Mouse (Mus musculus) CH12.LX (cell line): ENCODE measurements around the gene Cdc37.

ENCODE experiments used
- CTCF ChIP-seq, 2 experiments: IDR thresholded peaks in 1 of 2; conservative IDR thresholded peaks in 1 of 2; 2 replicates each; pipeline ENCODE4 v1.5.1; 2011 to 2012; ENCODE audit warnings: low read depth in 2 of 2, low read length in 2 of 2, improper control_type of control experiment in 1 of 2, inconsistent platforms in 1 of 2, mild to moderate bottlenecking in 1 of 2, moderate library complexity in 1 of 2
- E2F4 ChIP-seq: IDR thresholded peaks from 2 replicates; pipeline ENCODE4 v1.6.1; 2011; ENCODE audit warnings: low read depth, low read length, improper control_type of control experiment; ENCODE audit not compliant: insufficient replicate concordance
- EP300 ChIP-seq: IDR thresholded peaks from 2 replicates; pipeline ENCODE4 v1.6.1; 2011; ENCODE audit warnings: low read length, improper control_type of control experiment
- JUND ChIP-seq: conservative IDR thresholded peaks from 2 replicates; pipeline ENCODE4 v1.6.1; 2011; ENCODE audit warnings: low read depth, low read length, improper control_type of control experiment
- MAFK ChIP-seq: IDR thresholded peaks from 2 replicates; pipeline ENCODE4 v1.6.1; 2011; ENCODE audit warnings: low read length, improper control_type of control experiment; ENCODE audit not compliant: insufficient replicate concordance
- MXI1 ChIP-seq: IDR thresholded peaks from 2 replicates; pipeline ENCODE4 v1.6.1; 2011; ENCODE audit warnings: mild to moderate bottlenecking, low read depth, low read length, improper control_type of control experiment
- POLR2A ChIP-seq: IDR thresholded peaks from 2 replicates; pipeline ENCODE4 v1.6.1; 2011; ENCODE audit warnings: low read depth, mild to moderate bottlenecking, improper control_type of control experiment, low read length
- SMC3 ChIP-seq: IDR thresholded peaks from 2 replicates; pipeline ENCODE4 v1.6.1; 2011; ENCODE audit warnings: low read depth, low read length, improper control_type of control experiment
- TCF12 ChIP-seq: IDR thresholded peaks from 2 replicates; pipeline ENCODE4 v1.6.1; 2014; ENCODE audit warnings: low read depth, mild to moderate bottlenecking, inconsistent platforms, low read length, improper control_type of control experiment
- UBTF ChIP-seq: IDR thresholded peaks from 2 replicates; pipeline ENCODE4 v1.6.1; 2012; ENCODE audit warnings: low read depth, mild to moderate bottlenecking, inconsistent platforms, low read length, improper control_type of control experiment, moderate library complexity
- USF1 ChIP-seq: IDR thresholded peaks from 2 replicates; pipeline ENCODE4 v1.6.1; 2014; ENCODE audit warnings: low read depth, mild to moderate bottlenecking, inconsistent platforms, low read length, improper control_type of control experiment
- ZNF384 ChIP-seq: IDR thresholded peaks from 2 replicates; pipeline ENCODE4 v1.6.1; 2012; ENCODE audit warnings: low read depth, low read length, improper control_type of control experiment, inconsistent platforms

- TF ChIP-seq E2F4 (no peak), CTCF (conservative IDR thresholded peaks at IDR 0.05 in 1 of 2, IDR thresholded peaks at IDR 0.05 in 1 of 2; ENCODE audit: low read depth in 2 of 2, low read length in 2 of 2) (no peak), TCF12 (no peak), ZNF384 (no peak), JUND (no peak), UBTF (no peak), MAFK (no peak), MXI1 (no peak; the same call in 1 of the 2 replicates), EP300 (no peak), POLR2A (no peak), USF1 (no peak), SMC3 (no peak)
Observed at GRCm38 (mm10) chr9:21183421-21183820, 33.6 kb upstream of the Cdc37 start.
